Mouse (Mus musculus) MEL (cell line): ENCODE measurements around the gene Arid5b. TPM values are rescaled to one million over a fixed set of nuclear protein-coding genes. Genes with fewer than 3 reads are reported as not detected.
A peak's percentile ranks its signal among the peaks of the same experiment; 100 is the strongest.

ENCODE experiments used
- DNase-seq: peaks from one replicate; pipeline ENCODE4 v3.0.0; 2011; ENCODE audit warnings: low read depth, low spot score
- H3K27ac ChIP-seq: 2 replicates; pipeline ENCODE4 v1.5.1; 2012; ENCODE audit warnings: low read depth, mild to moderate bottlenecking, control low read depth, low read length, moderate library complexity; ENCODE audit not compliant: control insufficient read depth
- H3K27me3 ChIP-seq, 2 experiments: fragments of 150-350 bp in 1 of 2; sonication (generic) in 1 of 2; 2 replicates each; pipeline ENCODE4 v1.6.1; 2012; ENCODE audit warnings: low read length in 2 of 2, mild to moderate bottlenecking in 2 of 2, improper control_type of control experiment in 1 of 2, moderate library complexity in 1 of 2; ENCODE audit not compliant: insufficient read depth in 2 of 2, control insufficient read depth in 1 of 2
- H3K36me3 ChIP-seq, 2 experiments: 2 replicates each; pipeline ENCODE4 v1.6.1; 2012 to 2014; ENCODE audit warnings: low read length in 2 of 2, improper control_type of control experiment in 1 of 2, inconsistent platforms in 1 of 2, mild to moderate bottlenecking in 1 of 2; ENCODE audit not compliant: insufficient read depth in 2 of 2, control insufficient read depth in 1 of 2
- H3K4me1 ChIP-seq, 2 experiments: fragments of 150-350 bp in 1 of 2; sonication (generic) in 1 of 2; 2 replicates each; pipeline ENCODE4 v1.6.1; 2012; ENCODE audit warnings: low read length in 2 of 2, improper control_type of control experiment in 1 of 2, mild to moderate bottlenecking in 1 of 2; ENCODE audit not compliant: insufficient read depth in 2 of 2, control insufficient read depth in 1 of 2
- H3K4me3 ChIP-seq, 2 experiments: fragments of 150-350 bp in 1 of 2; sonication (generic) in 1 of 2; 2 replicates each; pipeline ENCODE4 v1.5.1; 2012; ENCODE audit warnings: low read depth in 2 of 2, low read length in 2 of 2, mild to moderate bottlenecking in 2 of 2, moderate library complexity in 2 of 2, control low read depth in 1 of 2, improper control_type of control experiment in 1 of 2; ENCODE audit not compliant: control insufficient read depth in 1 of 2, insufficient read depth in 1 of 2
- H3K79me2 ChIP-seq: 2 replicates; pipeline ENCODE4 v1.6.1; 2012; ENCODE audit warnings: mild to moderate bottlenecking, low read length, moderate library complexity; ENCODE audit not compliant: control insufficient read depth, poor library complexity, insufficient read depth
- H3K9ac ChIP-seq: 2 replicates; pipeline ENCODE4 v1.6.1; 2012; ENCODE audit warnings: low read depth, mild to moderate bottlenecking, control low read depth, low read length, moderate library complexity; ENCODE audit not compliant: control insufficient read depth, poor library complexity, severe bottlenecking
- H3K9me3 ChIP-seq: fragments of 150-350 bp; sonication (generic); replicated peaks from 2 replicates; pipeline ENCODE4 v1.6.1; 2012; ENCODE audit warnings: mild to moderate bottlenecking, low read length, improper control_type of control experiment, moderate library complexity; ENCODE audit not compliant: insufficient read depth
- BHLHE40 ChIP-seq: IDR thresholded peaks from 2 replicates; pipeline ENCODE4 v1.6.1; 2012; ENCODE audit warnings: low read depth, mild to moderate bottlenecking, inconsistent platforms, low read length, improper control_type of control experiment, borderline replicate concordance
- CHD1 ChIP-seq: IDR thresholded peaks from 2 replicates; pipeline ENCODE4 v1.6.1; 2012; ENCODE audit warnings: low read depth, mild to moderate bottlenecking, inconsistent platforms, low read length, improper control_type of control experiment
- CHD2 ChIP-seq: IDR thresholded peaks from 2 replicates; pipeline ENCODE4 v1.6.1; 2011; ENCODE audit warnings: low read length, improper control_type of control experiment
- CTCF ChIP-seq, 3 experiments: IDR thresholded peaks in 2 of 3; conservative IDR thresholded peaks in 1 of 3; 2 replicates each; pipeline ENCODE4 v1.5.1; 2011 to 2012; ENCODE audit warnings: low read length in 3 of 3, low read depth in 2 of 3, mild to moderate bottlenecking in 2 of 3, improper control_type of control experiment in 1 of 3, inconsistent platforms in 1 of 3, mixed read lengths in 1 of 3, moderate library complexity in 1 of 3; ENCODE audit not compliant: control insufficient read depth in 1 of 3, insufficient read depth in 1 of 3, poor library complexity in 1 of 3, severe bottlenecking in 1 of 3
- E2F4 ChIP-seq: IDR thresholded peaks from 2 replicates; pipeline ENCODE4 v1.6.1; 2011; ENCODE audit warnings: low read depth, low read length, improper control_type of control experiment, borderline replicate concordance
- ELF1 ChIP-seq: IDR thresholded peaks from 2 replicates; pipeline ENCODE4 v1.6.1; 2014; ENCODE audit warnings: low read depth, mild to moderate bottlenecking, inconsistent platforms, low read length, improper control_type of control experiment, moderate library complexity
- ETS1 ChIP-seq: IDR thresholded peaks from 2 replicates; pipeline ENCODE4 v1.6.1; 2012; ENCODE audit warnings: low read depth, mild to moderate bottlenecking, inconsistent platforms, low read length, improper control_type of control experiment, moderate library complexity
- GABPA ChIP-seq: IDR thresholded peaks from 2 replicates; pipeline ENCODE4 v1.6.1; 2012; ENCODE audit warnings: low read depth, mild to moderate bottlenecking, inconsistent platforms, low read length, improper control_type of control experiment, moderate library complexity
- HCFC1 ChIP-seq: IDR thresholded peaks from 2 replicates; pipeline ENCODE4 v1.6.1; 2012; ENCODE audit warnings: low read depth, mild to moderate bottlenecking, inconsistent platforms, low read length, improper control_type of control experiment, moderate library complexity
- JUND ChIP-seq: IDR thresholded peaks from 2 replicates; pipeline ENCODE4 v1.6.1; 2011; ENCODE audit warnings: low read depth, mild to moderate bottlenecking, improper control_type of control experiment, low read length
- KAT2A ChIP-seq: conservative IDR thresholded peaks from 2 replicates; pipeline ENCODE4 v1.6.1; 2012; ENCODE audit warnings: low read depth, low read length, improper control_type of control experiment, inconsistent platforms
- MAX ChIP-seq: IDR thresholded peaks from 2 replicates; pipeline ENCODE4 v1.6.1; 2011; ENCODE audit warnings: low read length, improper control_type of control experiment
- MXI1 ChIP-seq: IDR thresholded peaks from 2 replicates; pipeline ENCODE4 v1.6.1; 2011; ENCODE audit warnings: mild to moderate bottlenecking, low read depth, low read length, improper control_type of control experiment
- MYB ChIP-seq: IDR thresholded peaks from 2 replicates; pipeline ENCODE4 v1.6.1; 2011; ENCODE audit warnings: mild to moderate bottlenecking, low read depth, low read length, improper control_type of control experiment
- MYC ChIP-seq: IDR thresholded peaks from 2 replicates; pipeline ENCODE4 v1.6.1; 2011; ENCODE audit warnings: low read depth, mild to moderate bottlenecking, low read length, improper control_type of control experiment, moderate library complexity
- NELFE ChIP-seq: IDR thresholded peaks from 2 replicates; pipeline ENCODE4 v1.6.1; 2011; ENCODE audit warnings: low read depth, low read length, improper control_type of control experiment
- NRF1 ChIP-seq: IDR thresholded peaks from 2 replicates; pipeline ENCODE4 v1.6.1; 2014; ENCODE audit warnings: low read depth, mild to moderate bottlenecking, inconsistent platforms, low read length, improper control_type of control experiment, moderate library complexity; ENCODE audit not compliant: poor library complexity, insufficient read depth, severe bottlenecking
- POLR2AphosphoS5 ChIP-seq: IDR thresholded peaks from 2 replicates; pipeline ENCODE4 v1.6.1; 2012; ENCODE audit warnings: low read depth, borderline replicate concordance, mild to moderate bottlenecking, inconsistent platforms, low read length, moderate library complexity, mixed read lengths
- SIN3A ChIP-seq: IDR thresholded peaks from 2 replicates; pipeline ENCODE4 v1.6.1; 2012; ENCODE audit warnings: low read length, improper control_type of control experiment, inconsistent platforms
- SMC3 ChIP-seq: IDR thresholded peaks from 2 replicates; pipeline ENCODE4 v1.6.1; 2011; ENCODE audit warnings: low read depth, low read length, improper control_type of control experiment
- TBP ChIP-seq: IDR thresholded peaks from 2 replicates; pipeline ENCODE4 v1.8.0; 2011; ENCODE audit warnings: low read depth, low read length, improper control_type of control experiment
- UBTF ChIP-seq: IDR thresholded peaks from 2 replicates; pipeline ENCODE4 v1.6.1; 2012; ENCODE audit warnings: low read depth, mild to moderate bottlenecking, inconsistent platforms, low read length, improper control_type of control experiment, moderate library complexity, borderline replicate concordance; ENCODE audit not compliant: insufficient read depth
- USF1 ChIP-seq: IDR thresholded peaks from 2 replicates; pipeline ENCODE4 v1.6.1; 2014; ENCODE audit warnings: low read depth, mild to moderate bottlenecking, inconsistent platforms, low read length, improper control_type of control experiment, moderate library complexity
- USF2 ChIP-seq, 2 experiments: IDR thresholded peaks; 2 replicates each; pipeline ENCODE4 v1.6.1; 2011 to 2012; ENCODE audit warnings: improper control_type of control experiment in 2 of 2, low read length in 2 of 2, borderline replicate concordance in 1 of 2, inconsistent platforms in 1 of 2, low read depth in 1 of 2, mild to moderate bottlenecking in 1 of 2; ENCODE audit not compliant: insufficient read depth in 1 of 2
- ZC3H11A ChIP-seq: IDR thresholded peaks from 2 replicates; pipeline ENCODE4 v1.6.1; 2012; ENCODE audit warnings: low read depth, mild to moderate bottlenecking, inconsistent platforms, low read length, improper control_type of control experiment
- ZKSCAN1 ChIP-seq: IDR thresholded peaks from 2 replicates; pipeline ENCODE4 v1.6.1; 2012; ENCODE audit warnings: low read depth, mild to moderate bottlenecking, inconsistent platforms, low read length, improper control_type of control experiment, moderate library complexity
- ZMIZ1 ChIP-seq: IDR thresholded peaks from 2 replicates; pipeline ENCODE4 v1.6.1; 2012; ENCODE audit warnings: low read depth, mild to moderate bottlenecking, inconsistent platforms, low read length, improper control_type of control experiment, moderate library complexity
- ZNF384 ChIP-seq: IDR thresholded peaks from 2 replicates; pipeline ENCODE4 v1.6.1; 2012; ENCODE audit warnings: low read depth, mild to moderate bottlenecking, inconsistent platforms, low read length, improper control_type of control experiment
- polyA plus RNA-seq, 2 experiments: library from polyadenylated mRNA; stranded (reverse) in 1 of 2; unstranded in 1 of 2; fragments of >175 nt in 1 of 2; fragments of >200 nt in 1 of 2; gene quantifications; 2 replicates each; pipeline versions ENCODE4 v1.2.1 to v1.2.4; 2012; ENCODE audit warnings: low replicate concordance in 2 of 2, low read depth in 1 of 2; ENCODE audit not compliant: insufficient read length in 2 of 2, insufficient read depth in 1 of 2, missing spikeins in 1 of 2
- total RNA-seq: library from RNA; depleted of rRNA; stranded (reverse); fragments of 300-350 nt; gene quantifications from 2 replicates; pipeline ENCODE4 v1.2.3, GENCODE M21; 2012; rRNA removed

Gene Arid5b
- total RNA-seq (not detected in 2 replicates), polyA plus RNA-seq (under 1 TPM in 1 of 2 experiments, not detected in 1; 0.03 TPM)

DNA sequence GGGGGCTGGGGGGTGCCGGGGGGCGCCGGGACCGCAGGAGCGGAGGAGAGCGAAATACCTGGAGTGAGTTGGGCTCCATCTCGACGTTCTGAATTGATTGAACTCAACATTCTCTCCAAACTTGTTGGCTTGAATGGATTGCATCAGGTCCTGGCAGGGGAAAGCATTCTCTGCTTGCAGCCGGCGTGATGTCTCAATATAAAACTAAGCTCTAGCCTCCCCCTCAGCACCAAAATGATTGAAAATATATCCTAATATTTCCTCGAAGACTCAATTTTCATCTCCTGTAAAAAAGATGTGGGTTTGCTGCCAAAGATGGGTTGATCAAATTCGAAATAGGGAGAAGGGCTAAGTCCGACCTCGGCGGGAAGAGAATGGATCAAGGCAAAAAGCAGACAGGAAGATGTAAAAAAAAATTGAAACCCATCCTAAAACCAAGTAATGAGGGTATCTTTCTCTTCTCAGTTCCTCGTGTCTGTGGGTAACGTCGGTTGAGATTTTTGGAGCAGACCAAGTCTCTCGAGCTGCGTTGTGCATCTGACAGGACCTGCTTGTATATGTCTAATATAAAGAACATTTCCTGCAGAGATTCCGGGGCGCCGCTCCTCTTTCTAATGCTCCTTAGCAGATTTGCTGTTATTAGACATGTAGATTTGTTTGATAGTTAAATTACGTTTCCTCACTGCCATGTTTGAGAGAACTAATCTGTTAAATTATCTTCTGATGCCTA, at the start of gene Arid5b:
Arid5b (minus strand) TSS at position 109 of the 730 bp plus-strand sequence.
- Histone ChIP-seq H3K27ac (no peak within 1 kb of the TSS; the same call in 1 of the 2 replicates), H3K9me3 (no peaks in the 10 kb centered on the region), H3K27me3 (no peaks in the 10 kb centered on the region; a peak in 1 of 4 replicates), H3K79me2 (no peaks in the 10 kb centered on the region), H3K9ac (peak within 1 kb of the TSS; percentile 48), H3K4me3 (peak within 1 kb of the TSS; percentile 56 to 81), H3K4me1 (no peaks in the 10 kb centered on the region), H3K36me3 (no peaks in the 10 kb centered on the region)
- peak; percentile 62 for DNase-seq
- no peak for TF ChIP-seq E2F4
- no peak for TF ChIP-seq MYB
- TF ChIP-seq CHD1, result no peak
- TF ChIP-seq USF1, result no peak
- no peak for TF ChIP-seq CHD2
- TF ChIP-seq MAX, result no peak
- no peak for TF ChIP-seq SIN3A
- no peak for TF ChIP-seq USF2 (IDR thresholded peaks at IDR 0.05; ENCODE audit: borderline replicate concordance in 1 of 2, insufficient read depth in 1 of 2, low read depth in 1 of 2, low read length in 2 of 2)
- no peak for TF ChIP-seq ETS1
- no peak for TF ChIP-seq UBTF
- TF ChIP-seq HCFC1, result no peak
- no peak for TF ChIP-seq ZC3H11A
- no peak for TF ChIP-seq GABPA
- TF ChIP-seq ZMIZ1, result no peak
- TF ChIP-seq MXI1, result no peak
- no peak for TF ChIP-seq TBP
- no peak for TF ChIP-seq BHLHE40
- TF ChIP-seq NRF1, result no peak

DNA sequence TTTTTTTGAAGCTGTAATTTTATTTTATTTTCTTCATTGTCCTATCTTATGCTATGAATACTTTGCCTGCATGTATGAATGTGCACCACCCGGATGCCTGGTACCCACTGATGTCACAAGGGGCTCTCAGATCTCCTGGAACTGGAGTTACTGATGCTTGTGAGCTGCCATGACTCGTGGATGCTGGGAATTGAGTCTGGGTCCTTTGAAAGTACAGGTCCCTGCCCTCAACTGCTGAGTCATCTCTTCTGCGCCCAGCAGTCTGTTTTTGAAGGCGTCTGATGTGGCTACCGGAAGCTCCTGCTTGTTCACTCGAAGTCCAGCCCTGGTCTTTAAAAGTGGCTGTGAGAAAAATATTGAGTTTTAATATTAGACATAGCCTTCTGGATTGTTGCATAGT, 46.8 kb upstream of the Arid5b start:
- Histone ChIP-seq H3K9ac (no peak overlapping the region), H3K79me2 (no peaks in the 10 kb centered on the region), H3K9me3 (no peaks in the 10 kb centered on the region), H3K27me3 (no peaks in the 10 kb centered on the region), H3K36me3 (no peaks in the 10 kb centered on the region), H3K4me1 (no peaks in the 10 kb centered on the region), H3K27ac (no peak overlapping the region), H3K4me3 (no peak overlapping the region)
- no peak for DNase-seq
- no peak for TF ChIP-seq CTCF (IDR thresholded peaks at IDR 0.05 in 2 of 3, conservative IDR thresholded peaks at IDR 0.05 in 1 of 3; ENCODE audit: control insufficient read depth in 1 of 3, insufficient read depth in 1 of 3, low read depth in 2 of 3, low read length in 3 of 3, poor library complexity in 1 of 3, severe bottlenecking in 1 of 3)
- no peak for TF ChIP-seq KAT2A
- no peak for TF ChIP-seq BHLHE40
- no peak for TF ChIP-seq CHD1
- TF ChIP-seq POLR2AphosphoS5, result no peak
- TF ChIP-seq ZNF384, result no peak
- no peak for TF ChIP-seq ZKSCAN1
- TF ChIP-seq HCFC1, result no peak
- TF ChIP-seq ZMIZ1, result no peak
- TF ChIP-seq ELF1, result no peak
- TF ChIP-seq NELFE, result no peak
- no peak for TF ChIP-seq SMC3
- TF ChIP-seq SIN3A, result no peak
- no peak for TF ChIP-seq GABPA
- TF ChIP-seq MYB, result no peak
- TF ChIP-seq JUND, result no peak
- TF ChIP-seq NRF1, result no peak
- TF ChIP-seq MYC, result no peak
- TF ChIP-seq E2F4, result no peak
